Mouse (Mus musculus) embryo, embryonic 10.5 days (tissue): ENCODE measurements at regions not wholly inside any gene's neighbourhood (a gene's known extent, or its start where the extent isn't known, plus 50 kb on each side); places are given as distances from the start of the nearest gene placed in this dataset.

Experiments
- DNase-seq: peaks from one replicate; pipeline ENCODE4 v3.0.0-alpha.2; 2015; ENCODE audit warnings: low spot score

GRCm38 (mm10) chr15:74461935-74462334, 174.2 kb downstream of the Mroh4 start:
- DNase-seq, result no peak

- DNase-seq, result no peak
Measured at GRCm38 (mm10) chr15:74459345-74459975, 176.7 kb downstream of the Mroh4 start.

DNA sequence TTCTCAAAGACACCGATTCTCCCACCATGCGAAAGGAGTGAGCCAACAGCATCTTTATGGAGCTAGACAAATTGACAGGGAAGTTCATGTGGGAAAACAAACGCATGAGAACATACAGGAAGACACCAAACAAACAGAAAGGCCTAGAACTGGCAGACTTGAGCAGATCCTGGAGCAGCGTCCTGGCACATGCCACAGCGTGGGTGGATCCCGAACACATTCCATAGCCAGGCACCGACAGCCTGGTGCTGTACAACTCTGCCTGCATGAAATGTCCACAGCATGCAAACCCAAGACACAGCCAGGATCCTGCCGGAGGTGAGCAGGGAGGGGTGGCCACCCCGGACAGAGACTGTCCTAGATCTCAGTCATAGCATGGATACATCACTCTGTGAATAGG, 177.2 kb downstream of the Mroh4 start:
- no peak for DNase-seq

DNA sequence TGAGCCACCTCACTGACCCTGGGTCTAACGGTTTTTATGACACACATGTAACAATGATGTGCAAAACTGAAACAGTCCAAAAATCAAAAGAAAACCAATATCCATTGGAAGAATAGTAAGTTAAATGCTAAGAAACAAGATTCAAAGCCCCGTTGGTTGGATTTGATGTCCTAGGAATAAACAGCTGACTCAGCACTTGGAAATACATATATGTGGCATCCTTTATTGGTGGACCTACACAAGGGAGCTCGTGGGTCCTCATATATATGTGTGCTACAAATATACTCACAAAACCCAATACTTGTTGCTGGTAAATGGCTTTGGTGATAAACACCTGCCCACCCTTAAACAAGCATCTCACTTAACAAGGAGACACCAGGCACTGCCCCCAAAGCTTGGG, 178.2 kb downstream of the Mroh4 start:
- no peak for DNase-seq

DNA sequence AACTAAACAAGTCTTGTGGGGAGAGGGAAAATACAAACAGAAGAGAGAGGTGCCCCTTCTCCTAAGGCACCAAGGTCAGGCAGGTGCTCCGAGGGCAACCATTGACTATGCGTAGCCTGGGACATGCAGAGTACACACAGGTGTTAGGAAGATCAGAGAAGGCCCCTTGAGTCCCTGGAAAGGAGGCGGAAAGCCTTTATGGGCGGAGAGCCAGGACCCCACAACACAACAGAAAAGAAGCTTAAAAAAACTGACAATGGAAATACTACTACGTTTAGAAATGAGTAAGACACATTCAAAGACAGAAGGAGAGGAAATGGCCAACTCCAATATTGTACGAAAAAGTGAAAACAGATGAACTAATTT, 179.5 kb downstream of the Mroh4 start:
- DNase-seq, result no peak

GRCm38 (mm10) chr15:74455921-74456674, 180.1 kb downstream of the Mroh4 start:
- peak; percentile 58 for DNase-seq

DNA sequence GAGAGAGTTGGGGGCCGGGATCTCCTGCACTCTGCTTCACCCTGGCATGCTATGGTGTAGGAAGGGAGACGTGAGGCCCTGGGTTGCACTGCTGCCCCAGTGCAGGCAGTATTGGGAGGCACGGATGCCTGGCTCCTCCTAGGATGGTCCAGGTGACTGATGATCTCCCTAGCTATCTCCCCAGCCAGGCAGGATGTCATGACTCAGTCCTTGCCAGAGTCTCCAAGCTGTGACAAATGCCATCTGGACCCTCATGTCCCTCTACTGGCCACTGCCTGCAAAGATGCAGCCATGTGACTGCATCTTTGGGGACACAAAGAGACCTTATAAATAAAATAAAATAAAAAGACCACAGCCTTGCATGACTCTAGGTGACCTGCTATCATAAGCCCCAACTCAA, 181.6 kb downstream of the Mroh4 start:
- DNase-seq, result no peak

GRCm38 (mm10) chr15:74453810-74454209, 182.3 kb downstream of the Mroh4 start:
- no peak for DNase-seq

DNA sequence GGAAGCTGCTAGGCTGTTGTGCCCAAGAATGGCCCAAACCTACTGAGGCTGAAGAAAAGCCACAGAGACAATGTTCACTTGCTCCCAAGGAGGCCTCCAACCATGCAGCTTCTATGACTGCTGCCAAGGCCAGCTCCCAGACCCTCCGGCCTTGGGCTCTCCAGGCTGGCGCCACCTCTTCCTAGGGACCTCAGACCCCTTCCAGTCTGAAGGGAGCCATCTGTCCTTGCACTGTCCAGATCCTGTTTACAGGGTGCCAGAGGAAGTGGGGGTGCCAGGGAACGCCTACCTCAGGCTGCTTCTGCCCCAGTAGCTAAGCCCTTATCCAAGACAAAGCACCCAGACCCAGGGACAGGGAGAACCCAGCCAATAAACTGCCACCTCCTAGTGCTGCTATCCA, 183.7 kb downstream of the Mroh4 start:
- no peak for DNase-seq

GRCm38 (mm10) chr15:74441889-74442288, 194.3 kb downstream of the Mroh4 start:
- DNase-seq, result no peak

DNA sequence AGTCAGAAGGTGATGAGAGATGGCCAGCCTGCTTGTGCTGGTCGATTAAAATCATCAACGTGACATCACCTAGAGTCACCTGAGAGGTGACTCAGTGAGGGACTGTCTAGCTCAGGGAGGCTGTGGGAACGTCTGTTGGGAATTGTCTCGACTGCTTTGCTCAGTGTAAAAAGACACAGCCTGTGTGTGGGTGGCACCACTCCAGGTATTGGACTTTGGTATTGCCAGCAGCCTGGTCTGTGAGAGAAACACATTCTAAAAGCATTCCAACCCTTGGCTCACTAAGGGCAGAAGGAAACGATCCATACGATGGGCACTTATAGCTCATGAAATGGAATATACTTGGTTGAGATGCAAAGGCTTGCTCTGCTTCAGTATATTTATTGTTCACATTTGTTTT, 209.2 kb downstream of the Mroh4 start:
- no peak for DNase-seq

DNA sequence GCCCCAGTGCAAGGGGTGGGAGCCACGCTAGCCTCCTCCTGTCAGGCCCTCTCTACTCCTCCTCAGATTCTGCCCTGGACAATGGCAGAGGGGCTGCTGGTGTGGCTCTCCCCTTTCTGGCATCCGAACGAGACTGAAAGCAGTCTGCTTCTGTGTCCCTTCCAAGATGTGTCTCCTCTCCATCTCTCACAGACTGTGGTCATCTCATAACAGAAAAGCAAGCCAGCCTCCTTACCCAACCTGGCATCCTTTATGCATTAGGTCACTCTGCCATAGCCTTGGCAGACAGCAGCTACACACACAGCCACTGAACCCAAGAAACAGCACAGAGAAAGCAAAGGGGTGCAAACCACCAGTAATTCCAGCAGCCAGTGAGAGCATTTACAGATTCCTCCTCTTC, 213.2 kb downstream of the Mroh4 start:
- no peak for DNase-seq

GRCm38 (mm10) chr15:74420550-74420949, 215.6 kb downstream of the Mroh4 start:
- DNase-seq, result no peak

DNA sequence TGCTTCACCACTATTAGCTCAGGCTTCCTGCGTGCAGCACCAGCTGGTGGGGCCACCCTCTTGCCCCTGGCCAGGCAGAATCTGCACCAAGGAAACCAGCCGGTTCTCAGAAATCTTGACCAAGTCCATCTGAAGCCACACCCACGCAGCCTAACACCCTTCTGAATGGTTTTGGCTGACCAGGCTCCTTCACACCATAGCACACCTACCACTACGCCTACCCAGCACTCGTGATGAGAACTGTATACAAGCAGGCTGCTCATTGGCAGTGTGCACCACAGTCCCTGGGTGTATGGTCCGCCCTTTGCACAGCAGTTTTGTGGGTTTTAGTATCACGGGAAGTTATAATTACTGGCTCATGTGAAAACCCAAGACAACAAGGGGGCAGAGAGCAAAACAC, 217.5 kb downstream of the Mroh4 start:
- DNase-seq, result no peak

DNA sequence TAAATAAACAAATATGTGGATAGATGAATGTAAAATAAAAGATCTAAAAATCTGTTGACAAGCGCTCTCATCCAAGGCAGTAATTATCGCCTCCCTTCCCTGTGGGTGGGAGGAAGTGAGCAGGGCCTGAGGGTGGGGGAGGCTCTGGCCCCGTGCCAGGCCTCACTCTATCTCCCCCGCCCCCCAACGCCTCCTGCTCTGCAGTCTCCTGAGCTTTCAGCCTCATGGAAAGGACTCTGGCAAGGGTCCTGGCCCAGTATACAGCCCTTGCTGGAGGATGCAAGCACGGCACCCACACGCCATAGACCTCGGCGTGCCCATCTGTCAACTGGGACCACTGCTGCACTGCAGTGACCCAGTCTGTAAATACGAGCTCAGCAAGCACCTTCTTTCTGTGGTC, 222.9 kb downstream of the Mroh4 start:
- DNase-seq, result no peak

GRCm38 (mm10) chr15:74412261-74412660, 223.9 kb downstream of the Mroh4 start:
- no peak for DNase-seq

GRCm38 (mm10) chr15:74411097-74411496, 225.1 kb downstream of the Mroh4 start:
- DNase-seq, result peak; percentile 51

DNA sequence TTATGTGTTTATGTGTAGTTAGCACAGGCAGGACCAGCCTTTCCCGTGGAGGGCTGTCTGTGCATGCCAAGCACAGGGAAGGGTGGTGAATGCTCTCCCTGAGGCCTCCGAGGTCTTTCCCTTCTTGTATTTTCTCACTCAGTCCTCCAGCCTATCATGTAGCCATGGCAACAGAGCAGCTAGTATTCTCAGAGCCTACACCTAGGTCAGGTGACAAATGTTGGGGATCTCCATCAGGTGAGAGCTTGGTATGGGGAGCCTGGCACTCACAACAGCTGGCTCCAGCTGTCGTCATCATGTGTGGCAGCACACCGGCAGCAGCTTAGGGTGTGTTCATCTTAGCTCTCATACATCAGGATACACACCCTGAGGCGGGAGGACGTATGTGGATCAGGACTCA, 231.3 kb downstream of the Mroh4 start:
- no peak for DNase-seq

DNA sequence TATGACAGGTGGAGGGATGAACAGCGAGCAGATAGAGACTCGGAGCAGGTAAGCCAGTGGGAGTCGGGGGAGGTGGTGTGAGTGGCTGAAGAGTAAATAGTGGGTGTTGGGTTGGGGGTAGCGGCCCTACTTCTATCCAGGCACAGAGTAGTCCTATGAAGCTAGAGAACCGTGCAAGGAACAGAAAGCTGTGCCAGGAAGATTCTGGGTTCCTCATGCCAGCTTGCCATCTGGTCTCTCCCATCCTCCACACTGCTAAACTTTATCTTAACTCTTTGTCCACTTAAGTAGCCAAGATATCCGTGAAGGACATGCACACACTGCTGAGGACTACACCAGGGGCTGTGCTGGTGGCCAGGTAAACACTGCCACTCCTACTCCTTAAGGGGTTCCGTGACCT, 234.9 kb downstream of the Mroh4 start:
- DNase-seq, result no peak

GRCm38 (mm10) chr15:74396029-74396428, 240.1 kb downstream of the Mroh4 start:
- DNase-seq, result no peak

DNA sequence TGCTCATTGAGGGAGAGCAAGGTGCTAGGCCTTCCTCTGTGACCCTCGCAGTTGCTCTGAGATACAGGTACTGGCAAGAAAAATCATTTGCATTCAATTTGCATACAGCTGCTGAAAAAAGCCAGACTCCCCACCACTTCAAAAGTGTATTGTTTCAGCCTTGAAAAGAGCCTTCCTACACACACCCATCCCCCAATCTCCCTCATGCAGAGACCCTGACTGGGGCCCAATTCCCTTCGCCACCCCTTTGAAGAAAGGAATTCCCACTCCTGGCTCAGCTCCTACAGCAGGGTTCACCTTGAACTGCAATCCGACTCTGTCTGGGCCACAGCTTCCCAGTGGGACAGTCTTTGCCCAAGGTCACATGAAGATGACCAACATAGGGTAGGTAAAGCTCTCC, 248.6 kb downstream of the Mroh4 start:
- DNase-seq, result no peak

DNA sequence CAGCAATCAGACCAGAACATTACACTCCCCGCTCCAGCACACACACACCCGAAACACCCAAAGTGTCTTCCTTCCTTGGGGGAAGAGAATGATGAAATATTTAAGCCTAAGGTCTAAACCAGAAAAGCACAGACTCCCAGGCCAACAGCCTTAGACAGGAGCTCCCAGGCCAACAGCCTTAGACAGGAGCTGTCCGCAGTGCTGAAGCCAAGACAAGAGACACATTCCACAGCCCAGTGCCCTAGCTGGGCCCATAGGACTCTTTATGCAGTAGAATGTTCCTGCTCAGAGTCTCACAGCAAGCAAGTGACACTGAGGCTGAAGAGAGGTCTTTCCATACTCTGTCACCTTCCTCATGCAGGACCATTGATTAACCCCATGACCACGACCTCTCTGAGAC, 253.6 kb downstream of the Mroh4 start:
- DNase-seq, result peak; percentile 81

DNA sequence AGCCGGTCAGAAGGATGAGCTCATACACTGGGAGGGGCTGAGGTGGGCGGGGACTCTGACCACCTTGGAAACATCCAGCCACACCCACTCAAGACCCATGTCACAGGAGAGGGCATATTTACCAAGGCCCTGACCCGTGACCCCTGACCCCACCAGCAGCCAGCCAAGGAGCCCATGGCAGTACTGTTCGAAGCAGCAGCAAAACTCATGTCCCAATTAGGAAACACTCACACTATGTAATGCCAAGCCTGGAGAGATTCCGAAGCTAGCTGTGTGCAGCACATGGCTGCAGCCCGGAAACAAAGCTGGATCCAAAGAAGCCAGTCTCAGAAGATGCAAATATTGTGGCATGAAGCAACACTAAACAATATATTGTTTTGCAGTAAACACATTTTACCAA, 256.8 kb downstream of the Mroh4 start:
- no peak for DNase-seq

DNA sequence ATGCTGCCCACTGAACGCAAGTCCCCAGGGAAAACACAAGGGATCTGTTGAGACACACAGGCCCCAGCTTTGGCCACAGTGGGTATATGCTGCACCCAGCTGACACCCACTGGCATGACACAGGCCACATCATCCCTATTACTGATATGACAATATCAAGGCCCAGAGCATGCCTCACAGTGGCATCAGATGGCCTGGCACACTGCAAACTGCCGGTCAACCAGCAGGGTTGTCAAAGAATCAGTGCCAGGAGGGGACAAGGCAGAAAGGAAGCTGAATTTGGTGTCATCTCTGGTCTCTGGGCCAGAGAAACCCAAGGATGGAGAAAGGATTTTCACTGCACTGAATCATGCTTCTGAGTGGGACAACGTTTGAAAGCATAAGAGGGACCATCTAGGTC, 266.7 kb downstream of the Mroh4 start:
- no peak for DNase-seq
